Mouse (Mus musculus): ENCODE results near the gene Pthlh. TPM values are rescaled to one million over a fixed set of nuclear protein-coding genes. Genes with fewer than 3 reads are reported as not detected.

The Pthlh gene
- polyA plus RNA-seq, 1 experiment from 2014 or later: 2.6 TPM

Other genes starting within 250 kb of the Pthlh start
- 0.67 and 0.74 TPM in 2 replicates for gene Rep15, start 231.6 kb downstream of the Pthlh start, polyA plus RNA-seq (2015; fragmentation: Nextera tagmentation; extraction: Ambion mirVana)
- gene Mrps35, start 221.4 kb downstream of the Pthlh start, polyA plus RNA-seq (2015; fragmentation: Nextera tagmentation; extraction: Ambion mirVana): 132 and 138 TPM in 2 replicates
- 0.53 and 1.3 TPM in 2 replicates for gene Mansc4, start 177.2 kb downstream of the Pthlh start, polyA plus RNA-seq (2015; fragmentation: Nextera tagmentation; extraction: Ambion mirVana)
- 3.5 and 5.5 TPM in 2 replicates for gene Klhl42, start 172.8 kb downstream of the Pthlh start, polyA plus RNA-seq (2015; fragmentation: Nextera tagmentation; extraction: Ambion mirVana)
- 23.6 and 24.1 TPM in 2 replicates for gene Ccdc91, start 211.6 kb upstream of the Pthlh start, polyA plus RNA-seq (2015; fragmentation: Nextera tagmentation; extraction: Ambion mirVana)

Measured in heart, embryonic 15.5 days (tissue).